Mouse (Mus musculus): ENCODE measurements around the gene Cenpq.
A peak's percentile ranks its signal among the peaks of the same experiment; 100 is the strongest.

The Cenpq gene

DNA sequence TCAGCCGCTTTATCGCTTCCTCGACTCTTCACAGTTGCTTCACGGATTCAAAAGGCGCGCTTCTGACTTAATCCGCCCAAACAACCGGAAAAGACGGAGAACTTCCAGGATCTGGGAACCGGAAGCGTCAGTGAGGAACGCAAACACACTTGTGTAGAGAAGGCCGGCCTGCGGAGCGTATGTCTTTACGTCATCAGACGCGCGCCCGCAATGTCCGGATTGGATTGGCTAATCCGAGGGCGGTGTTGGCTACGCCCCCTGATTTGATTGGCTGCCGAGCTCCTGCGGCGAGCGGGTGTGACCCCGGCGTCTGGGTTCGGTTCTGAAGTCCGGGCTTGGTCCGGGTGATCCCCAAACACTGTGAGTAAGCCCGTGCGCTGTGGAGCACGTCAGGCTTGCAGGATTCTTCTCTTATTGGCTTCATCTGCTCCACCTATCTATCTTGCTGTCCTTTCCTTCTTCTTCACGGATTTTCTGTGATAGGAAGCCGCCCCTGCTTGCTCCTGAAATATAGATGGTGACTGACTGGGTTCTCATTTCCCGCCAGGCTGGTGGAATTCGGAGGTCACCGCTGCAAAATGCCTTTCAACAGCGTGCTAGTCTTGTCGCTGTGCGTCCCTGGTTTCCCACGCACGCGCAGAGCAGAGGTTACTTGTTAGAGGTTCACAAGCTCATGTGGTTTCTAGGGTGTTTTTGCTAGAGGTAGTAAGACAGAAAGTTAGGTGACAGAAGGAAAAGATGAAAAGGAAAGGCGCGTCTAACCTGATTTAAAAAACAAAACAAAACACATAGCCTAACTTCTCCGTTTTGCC lies at the start of gene Cenpq, which contains the start of gene Mut:
TSS of gene Cenpq (minus strand) at position 628 of the 812 bp plus-strand sequence.
TSS of gene Mut (plus strand) at position 266 of the 812 bp plus-strand sequence.
- DNase-seq (ENCODE audit: low spot score in 2 of 2), result peak; percentile 99 to 100

GRCm38 (mm10) chr17:40977914-40978313 lies 43.1 kb upstream of the Cenpq start:
- DNase-seq (ENCODE audit: low spot score in 2 of 2), result no peak

- no peak for DNase-seq (ENCODE audit: low spot score in 2 of 2)
These were observed 13.7 kb upstream of the Cenpq start for GRCm38 (mm10) chr17:40948518-40948917.

DNA sequence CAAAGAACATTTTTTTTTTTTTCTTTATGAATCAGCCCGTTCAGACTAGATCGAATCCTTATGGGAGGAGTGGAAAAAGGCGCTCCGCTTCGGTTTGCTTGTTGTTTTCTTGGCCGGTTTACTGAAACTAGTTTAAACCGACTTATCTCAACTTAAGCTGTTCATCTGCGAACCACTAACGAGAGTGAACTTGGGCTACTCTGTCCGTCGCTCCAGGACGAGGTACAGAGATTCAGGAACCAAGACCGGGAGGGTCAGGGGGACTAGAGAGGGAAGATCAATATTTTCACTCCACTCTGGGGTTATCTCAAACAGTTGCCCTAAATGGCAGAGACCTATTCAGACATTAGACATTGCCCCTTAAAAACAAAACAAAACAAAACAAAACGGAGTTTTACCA lies 862 bp downstream of the Cenpq start:
- peak in 1 of 2 experiments; percentile 2 for DNase-seq (ENCODE audit: low spot score in 2 of 2)

DNA sequence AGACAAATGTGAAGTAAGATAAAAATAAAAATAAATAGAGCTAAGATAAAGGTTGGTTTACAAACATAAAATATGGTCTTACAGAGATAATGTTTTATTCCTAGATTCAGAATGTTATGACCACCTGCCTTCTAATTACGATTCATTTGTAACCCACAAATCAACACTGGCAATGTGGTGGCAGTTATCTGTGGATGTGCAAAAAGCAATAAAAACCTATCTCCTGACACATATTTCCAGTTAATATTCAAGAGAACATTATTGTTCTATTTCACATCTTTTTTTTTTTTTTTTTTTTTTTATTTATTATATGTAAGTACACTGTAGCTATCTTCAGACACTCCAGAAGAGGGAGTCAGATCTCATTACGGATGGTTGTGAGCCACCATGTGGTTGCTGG lies 19.3 kb downstream of the Cenpq start:
- no peak for DNase-seq (ENCODE audit: low spot score in 2 of 2)

GRCm38 (mm10) chr17:40914250-40914649 lies 20.6 kb downstream of the Cenpq start, which contains the start of gene Glyatl3:
Gene Glyatl3 (minus strand): TSS chr17:40914350.
- DNase-seq (ENCODE audit: low spot score in 2 of 2), result no peak

DNA sequence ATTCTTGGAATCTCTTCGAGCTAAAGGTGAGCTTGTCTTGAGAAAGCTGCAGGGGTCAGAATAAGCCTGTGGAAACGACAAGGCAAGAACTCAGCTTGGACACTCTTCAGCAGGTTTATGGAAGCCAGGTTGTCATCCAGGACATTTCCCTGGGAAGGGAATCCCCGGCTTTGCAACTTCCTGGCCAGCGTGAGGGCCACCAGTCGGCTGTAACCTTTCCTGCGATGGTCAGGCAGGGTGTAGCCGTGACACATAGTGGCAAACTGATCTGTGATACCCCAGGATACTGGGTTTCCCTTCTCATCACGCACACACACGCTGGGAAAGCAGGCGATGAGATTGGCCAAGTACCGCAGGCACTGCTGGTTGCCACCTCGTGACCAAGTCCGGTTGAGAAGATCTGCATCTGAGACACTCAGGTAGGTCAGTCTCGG lies 30.1 kb downstream of the Cenpq start:
- DNase-seq (ENCODE audit: low spot score in 2 of 2), result no peak

DNA sequence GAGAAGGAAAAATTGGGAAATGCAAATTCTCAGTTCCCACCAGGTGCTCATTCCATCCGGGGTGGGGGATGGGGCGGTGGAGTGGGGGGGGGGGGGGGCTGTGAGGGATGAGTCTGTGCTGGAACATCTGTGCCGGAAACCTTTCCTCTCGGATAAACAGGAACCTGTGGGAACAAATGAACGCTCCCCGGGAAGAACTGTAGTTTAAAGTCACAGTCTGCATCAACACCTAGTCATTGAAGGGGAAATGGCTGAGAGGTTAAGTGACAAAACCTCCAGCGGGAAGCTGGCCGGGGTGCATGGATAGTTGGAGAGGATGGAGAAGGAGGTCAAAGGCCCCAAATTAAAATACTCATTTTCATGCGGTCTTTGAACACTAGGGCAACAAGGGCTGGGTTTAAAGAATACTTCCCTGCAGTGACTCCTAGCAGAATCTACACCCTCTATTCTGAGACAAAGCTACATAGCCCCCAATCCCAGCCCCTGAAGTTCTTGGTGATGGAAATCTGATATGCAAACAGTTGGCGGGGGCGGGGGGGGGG lies 30.7 kb downstream of the Cenpq start:
- DNase-seq (ENCODE audit: low spot score in 2 of 2), result no peak

GRCm38 (mm10) chr17:40903345-40903744 lies 31.5 kb downstream of the Cenpq start:
- DNase-seq (ENCODE audit: low spot score in 2 of 2), result no peak

GRCm38 (mm10) chr17:40899783-40900363 lies 35.0 kb downstream of the Cenpq start:
- DNase-seq (ENCODE audit: low spot score in 2 of 2), result no peak

GRCm38 (mm10) chr17:40896863-40897262 lies 38.0 kb downstream of the Cenpq start:
- DNase-seq (ENCODE audit: low spot score in 2 of 2), result no peak

DNA sequence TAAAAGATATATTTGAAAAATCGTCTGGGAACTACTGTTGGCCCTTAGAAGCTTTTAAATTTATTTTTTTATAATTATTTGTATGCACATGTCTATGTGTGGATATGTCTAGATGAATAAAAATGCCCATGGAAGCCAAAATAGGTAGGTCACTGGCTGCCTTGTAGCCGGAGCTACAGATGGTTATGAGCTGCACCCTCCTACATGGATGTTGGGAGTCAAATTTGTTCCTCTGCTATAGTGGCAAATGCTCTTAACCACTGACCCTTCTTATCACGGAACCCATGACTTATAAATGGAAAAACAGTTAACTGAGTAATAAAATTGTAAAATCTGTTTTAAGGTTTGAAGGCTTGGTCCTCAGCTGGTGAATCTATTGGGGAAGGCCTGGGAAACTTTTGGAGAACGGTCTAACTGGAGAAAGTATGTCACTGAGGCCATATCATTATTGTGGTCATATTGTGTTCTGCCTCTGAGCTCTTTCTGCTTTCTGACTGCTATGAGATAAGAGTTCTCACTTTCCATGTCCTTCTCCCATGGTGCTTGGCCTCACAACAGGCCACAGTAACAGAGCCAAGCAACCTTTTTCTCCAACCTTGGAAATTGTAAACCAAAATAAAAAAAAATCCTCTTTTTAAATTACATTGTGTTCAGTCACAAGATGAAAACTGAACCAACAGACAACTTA lies 46.9 kb downstream of the Cenpq start:
- no peak for DNase-seq (ENCODE audit: low spot score in 2 of 2)

- no peak for DNase-seq (ENCODE audit: low spot score in 2 of 2)
These were observed 49.7 kb downstream of the Cenpq start for GRCm38 (mm10) chr17:40885155-40885554.

DNA sequence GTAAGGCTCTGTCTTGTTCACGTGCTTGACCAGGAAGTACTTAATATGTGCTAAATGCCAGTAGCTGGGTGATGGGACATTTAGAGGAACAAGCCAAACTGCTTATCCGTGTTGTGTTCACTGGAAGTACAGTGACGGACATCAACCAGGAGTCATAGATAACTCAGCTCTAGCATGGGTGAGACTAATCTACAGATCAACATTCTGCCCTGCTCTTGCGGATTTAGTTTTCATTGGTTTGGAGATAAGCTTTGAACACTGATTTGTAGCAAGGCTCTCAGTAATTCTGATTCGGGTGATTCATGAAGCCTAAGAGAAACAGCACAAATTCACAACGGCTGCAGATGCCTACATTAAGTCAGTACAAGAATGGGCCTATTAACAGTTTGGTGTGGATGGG lies 52.7 kb downstream of the Cenpq start:
- DNase-seq (ENCODE audit: low spot score in 2 of 2), result no peak

- no peak for DNase-seq (ENCODE audit: low spot score in 2 of 2)
These were observed 54.7 kb downstream of the Cenpq start, which contains the start of gene 9130008F23Rik for GRCm38 (mm10) chr17:40879924-40880691. Gene 9130008F23Rik (minus strand): TSS chr17:40880559.

GRCm38 (mm10) chr17:40879528-40879923 lies 55.3 kb downstream of the Cenpq start:
- DNase-seq (ENCODE audit: low spot score in 2 of 2), result no peak

DNA sequence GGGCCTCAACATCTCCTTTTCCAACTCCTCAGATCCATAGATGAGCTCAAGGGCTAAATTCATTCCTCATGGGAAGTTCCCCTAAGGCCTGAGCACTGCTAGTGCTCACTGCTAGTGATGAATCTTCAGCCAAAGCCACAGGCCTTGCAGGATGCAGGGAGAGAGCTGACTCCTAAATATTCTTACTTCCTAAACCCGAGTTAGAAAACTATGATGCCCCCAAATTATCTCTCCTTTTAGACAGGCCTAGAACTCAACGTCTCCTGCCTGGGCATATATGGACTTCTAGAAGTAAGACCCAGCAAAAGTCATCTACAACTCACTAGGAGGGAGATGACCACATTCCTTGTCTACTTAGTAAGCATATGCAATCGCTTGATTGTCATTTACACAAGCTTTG lies 57.1 kb downstream of the Cenpq start:
- no peak for DNase-seq (ENCODE audit: low spot score in 2 of 2)

DNA sequence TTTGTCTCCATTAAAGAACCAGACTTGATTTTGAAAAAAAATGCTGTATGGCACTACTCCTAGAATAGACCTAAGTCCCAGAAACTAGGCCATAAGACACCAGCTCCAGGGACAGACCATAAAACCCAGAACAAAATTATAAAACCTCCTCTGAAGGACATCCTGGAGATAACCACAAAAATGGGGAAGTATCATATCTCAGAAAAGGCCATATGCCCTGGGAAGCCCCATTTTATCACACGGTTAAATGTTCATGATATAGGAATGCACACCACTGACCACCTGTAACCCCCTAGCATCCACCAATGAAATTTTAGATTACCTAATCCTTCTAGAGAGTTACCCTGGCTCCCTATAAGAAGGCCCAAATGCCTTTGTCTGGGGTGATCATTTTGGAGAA lies 59.3 kb downstream of the Cenpq start:
- no peak for DNase-seq (ENCODE audit: low spot score in 2 of 2)

DNA sequence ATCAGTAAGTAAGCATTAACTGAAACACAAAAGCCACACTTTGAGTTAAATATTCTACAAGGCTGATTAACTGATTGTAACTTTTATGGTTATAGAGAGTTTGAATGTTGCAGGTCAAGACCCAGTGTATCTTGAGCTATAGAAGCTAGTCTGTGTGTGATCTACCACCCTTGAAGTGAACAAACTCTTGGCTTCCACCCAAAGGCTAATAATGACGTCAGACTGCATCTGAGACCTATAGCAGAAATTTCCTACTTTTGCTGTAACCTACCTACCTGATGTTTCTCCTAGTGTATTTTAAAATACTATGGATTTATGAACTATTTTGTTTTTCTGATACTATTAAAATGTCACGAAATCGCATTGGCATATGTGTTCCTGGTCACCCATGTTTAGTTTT lies 60.1 kb downstream of the Cenpq start:
- no peak for DNase-seq (ENCODE audit: low spot score in 2 of 2)

- no peak for DNase-seq (ENCODE audit: low spot score in 2 of 2)
These were observed 61.2 kb downstream of the Cenpq start for GRCm38 (mm10) chr17:40873582-40874011.
